Mouse (Mus musculus) hindbrain, embryonic 16.5 days (tissue): ENCODE data around the gene Actn4. TPM values are rescaled to one million over a fixed set of nuclear protein-coding genes. Genes with fewer than 3 reads are reported as not detected.

Experiments used
- ATAC-seq: fragments of 200-750 bp; cut with Nextera tagmentation; 2 replicates; pipeline ENCODE4 v1.8.0; 2017; ENCODE audit warnings: moderate TSS enrichment, moderate library complexity
- H3K27ac ChIP-seq: fragments of 300-500 bp; sonication (generic); 2 replicates; pipeline ENCODE4 v1.5.1; 2014; ENCODE audit warnings: low read depth, mild to moderate bottlenecking, control low read depth, low read length, moderate library complexity
- H3K27me3 ChIP-seq: fragments of 300-500 bp; sonication (generic); replicated peaks from 2 replicates; pipeline ENCODE4 v1.6.1; 2014; ENCODE audit warnings: low read length; ENCODE audit not compliant: control insufficient read depth, insufficient read depth
- H3K36me3 ChIP-seq: fragments of 300-500 bp; sonication (generic); 2 replicates; pipeline ENCODE4 v1.6.1; 2014; ENCODE audit warnings: mild to moderate bottlenecking, low read length, moderate library complexity, mixed read lengths; ENCODE audit not compliant: control insufficient read depth, insufficient read depth
- H3K4me1 ChIP-seq: fragments of 300-500 bp; sonication (generic); 2 replicates; pipeline ENCODE4 v1.6.1; 2014; ENCODE audit warnings: low read depth, low read length; ENCODE audit not compliant: control insufficient read depth, insufficient read depth
- H3K4me2 ChIP-seq: fragments of 300-500 bp; sonication (generic); 2 replicates; pipeline ENCODE4 v1.6.1; 2014; ENCODE audit warnings: mild to moderate bottlenecking, low read length, control low read depth, moderate library complexity
- H3K4me3 ChIP-seq: fragments of 300-500 bp; sonication (generic); 2 replicates; pipeline ENCODE4 v1.5.1; 2014; ENCODE audit warnings: mild to moderate bottlenecking, low read length, control low read depth, moderate library complexity
- H3K9ac ChIP-seq: fragments of 300-500 bp; sonication (generic); 2 replicates; pipeline ENCODE4 v1.6.1; 2014; ENCODE audit warnings: low read depth, mild to moderate bottlenecking, control low read depth, low read length, moderate library complexity
- H3K9me3 ChIP-seq: fragments of 300-500 bp; sonication (generic); 2 replicates; pipeline ENCODE4 v1.6.1; 2014; ENCODE audit warnings: mild to moderate bottlenecking, low read length, moderate library complexity; ENCODE audit not compliant: control insufficient read depth
- WGBS: fragments of 180-500 bp; shearing (Covaris S2); extraction: QIAGEN DNeasy Blood & Tissue Kit; methylation state at CpG from one replicate; pipeline ENCODE4 v1.1.7; 2014; 5-methylcytosine and 5-hydroxymethylcytosine counted together
- polyA plus RNA-seq: library from polyadenylated mRNA; unstranded; fragments of >200 nt; fragmentation: Nextera tagmentation; extraction: Ambion mirVana; gene quantifications from 2 replicates; pipeline ENCODE4 v1.2.1, GENCODE M21; 2015

Gene Actn4
- polyA plus RNA-seq, 1 experiment from 2014 or later, result 146 TPM

DNA sequence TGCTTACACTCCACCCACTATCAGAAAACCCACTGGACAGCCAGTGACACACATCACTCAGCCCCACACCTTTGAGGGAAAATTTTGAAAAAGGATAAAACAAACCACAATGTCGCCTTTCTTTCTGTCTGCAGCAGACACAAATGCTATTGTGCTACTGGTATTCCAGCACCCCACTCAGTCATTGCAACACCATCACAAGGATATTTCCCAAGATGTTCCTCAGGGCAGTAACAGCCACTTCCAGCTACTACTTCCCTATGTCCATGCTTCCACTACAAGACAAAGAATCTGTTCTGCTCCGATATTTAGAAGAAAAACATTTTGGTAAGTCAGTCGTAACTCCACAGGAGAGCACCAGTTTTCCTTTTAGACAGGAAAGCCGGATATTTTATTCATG lies 7.4 kb downstream of the Actn4 start:
- Histone ChIP-seq H3K4me2 (no peak overlapping the region), H3K27me3 (no peaks in the 10 kb centered on the region), H3K36me3 (no peaks in the 10 kb centered on the region), H3K9ac (no peak overlapping the region), H3K9me3 (no peaks in the 10 kb centered on the region), H3K4me3 (no peak overlapping the region), H3K27ac (no peak overlapping the region), H3K4me1 (peaks cover 17% of the 10 kb centered on the region)
- WGBS, result 70% methylated on average over 4 of the region's 4 CpGs
- no peak for ATAC-seq

DNA sequence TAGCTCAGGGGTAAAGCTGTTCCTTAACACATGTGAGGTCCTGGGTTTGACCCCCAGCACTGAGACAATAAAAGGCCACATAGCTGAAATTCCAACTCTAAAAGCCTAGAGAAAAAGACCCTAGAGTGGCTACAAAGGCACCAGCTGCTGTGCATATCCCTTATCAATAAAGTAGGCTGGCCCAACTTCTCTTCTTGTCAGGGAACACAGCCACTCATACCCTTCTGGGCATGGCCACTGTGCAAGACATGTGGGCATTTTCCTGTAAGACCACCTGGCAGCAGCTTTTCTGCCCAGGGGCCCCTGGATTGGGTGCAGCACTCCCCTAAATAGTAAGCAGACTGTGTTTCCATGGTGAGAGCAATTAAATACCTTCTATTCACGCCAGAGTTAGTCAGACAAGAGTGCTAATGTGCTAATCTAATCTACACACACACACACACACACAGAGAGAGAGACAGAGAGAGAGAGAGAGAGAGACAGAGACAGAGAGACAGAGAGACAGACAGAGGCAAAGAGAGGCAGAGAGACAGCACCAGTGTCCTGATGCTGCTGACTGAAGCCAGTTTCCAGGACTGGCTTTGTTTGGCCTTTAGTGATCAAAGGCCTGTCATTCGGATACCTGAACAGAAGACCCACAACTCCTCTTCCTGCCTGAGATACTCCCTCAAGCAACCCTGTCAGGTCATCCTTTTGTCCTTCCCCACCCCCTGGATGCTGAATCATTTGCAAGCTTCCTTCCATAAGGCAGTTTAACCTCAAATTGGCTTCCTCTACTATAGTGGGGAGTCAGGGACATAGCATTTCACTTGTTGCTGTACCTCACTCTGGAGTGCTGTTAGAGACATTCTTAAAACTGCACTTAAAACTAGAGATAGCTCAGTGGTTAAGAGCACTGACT lies 8.4 kb downstream of the Actn4 start:
- Histone ChIP-seq H3K36me3 (no peaks in the 10 kb centered on the region), H3K27ac (peak overlapping the region; percentile 26), H3K9me3 (no peaks in the 10 kb centered on the region), H3K4me1 (peaks cover 7% of the 10 kb centered on the region), H3K4me3 (no peak overlapping the region), H3K9ac (no peak overlapping the region), H3K27me3 (no peaks in the 10 kb centered on the region), H3K4me2 (no peak overlapping the region)
- 9% methylated on average over 2 of the region's 2 CpGs for WGBS
- ATAC-seq, result peak; percentile 46

DNA sequence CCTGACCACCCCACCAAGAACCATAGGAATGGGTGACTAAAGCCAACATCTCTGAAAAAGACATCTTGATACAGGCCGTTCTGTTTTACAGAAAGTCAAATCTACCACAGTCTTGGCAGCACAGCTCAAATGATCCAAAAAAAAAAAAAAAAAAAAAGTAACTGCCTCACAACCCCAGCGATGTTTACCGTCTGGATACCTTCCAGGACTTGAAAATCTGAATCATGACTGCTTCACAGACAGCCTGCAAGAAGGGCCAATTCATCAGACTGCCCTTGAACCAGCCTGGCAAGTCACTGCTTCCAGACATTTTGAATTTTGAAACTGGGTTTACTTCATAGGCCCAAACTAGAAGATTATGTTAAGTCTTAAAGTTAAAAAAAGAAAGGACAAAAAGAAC lies 9.4 kb downstream of the Actn4 start:
- no peak overlapping the region for H3K27ac ChIP-seq
- peaks cover 7% of the 10 kb centered on the region for H3K4me1 ChIP-seq

DNA sequence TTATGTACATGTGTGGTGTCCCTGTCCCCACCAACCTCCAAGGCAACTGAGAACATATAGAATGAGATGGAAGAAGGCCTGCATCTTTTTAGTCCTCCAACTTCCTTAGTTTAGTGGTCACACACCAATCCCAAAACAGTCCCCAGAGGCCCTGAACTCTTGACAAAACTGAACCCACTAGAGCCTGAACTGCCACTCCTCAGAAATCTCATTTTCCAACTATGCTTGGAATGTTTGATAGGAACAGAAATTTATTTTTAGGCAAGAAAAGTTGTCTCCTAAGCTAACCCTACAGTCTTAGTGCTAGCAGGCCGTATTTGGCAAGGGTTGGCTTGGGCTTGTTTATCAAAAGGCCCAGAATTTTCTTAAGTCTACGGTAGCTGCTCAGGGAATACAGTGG lies 10.4 kb downstream of the Actn4 start:
- H3K4me2 ChIP-seq, result no peak overlapping the region
- no peaks in the 10 kb centered on the region for H3K36me3 ChIP-seq
- H3K4me3 ChIP-seq, result no peak overlapping the region
- no peak for ATAC-seq
- H3K27ac ChIP-seq, result no peak overlapping the region
- H3K9me3 ChIP-seq, result no peaks in the 10 kb centered on the region
- peaks cover 7% of the 10 kb centered on the region for H3K4me1 ChIP-seq
- no peaks in the 10 kb centered on the region for H3K27me3 ChIP-seq
- WGBS, result 88% methylated on average over 2 of the region's 2 CpGs
- no peak overlapping the region for H3K9ac ChIP-seq

More for the DNA sequence above, 9.4 kb downstream of the Actn4 start:
- Histone ChIP-seq H3K9ac (no peak overlapping the region), H3K9me3 (no peaks in the 10 kb centered on the region), H3K27me3 (no peaks in the 10 kb centered on the region), H3K4me2 (no peak overlapping the region), H3K36me3 (no peaks in the 10 kb centered on the region), H3K4me3 (no peak overlapping the region)
- no peak for ATAC-seq
- 36% methylated on average over 3 of the region's 3 CpGs for WGBS

DNA sequence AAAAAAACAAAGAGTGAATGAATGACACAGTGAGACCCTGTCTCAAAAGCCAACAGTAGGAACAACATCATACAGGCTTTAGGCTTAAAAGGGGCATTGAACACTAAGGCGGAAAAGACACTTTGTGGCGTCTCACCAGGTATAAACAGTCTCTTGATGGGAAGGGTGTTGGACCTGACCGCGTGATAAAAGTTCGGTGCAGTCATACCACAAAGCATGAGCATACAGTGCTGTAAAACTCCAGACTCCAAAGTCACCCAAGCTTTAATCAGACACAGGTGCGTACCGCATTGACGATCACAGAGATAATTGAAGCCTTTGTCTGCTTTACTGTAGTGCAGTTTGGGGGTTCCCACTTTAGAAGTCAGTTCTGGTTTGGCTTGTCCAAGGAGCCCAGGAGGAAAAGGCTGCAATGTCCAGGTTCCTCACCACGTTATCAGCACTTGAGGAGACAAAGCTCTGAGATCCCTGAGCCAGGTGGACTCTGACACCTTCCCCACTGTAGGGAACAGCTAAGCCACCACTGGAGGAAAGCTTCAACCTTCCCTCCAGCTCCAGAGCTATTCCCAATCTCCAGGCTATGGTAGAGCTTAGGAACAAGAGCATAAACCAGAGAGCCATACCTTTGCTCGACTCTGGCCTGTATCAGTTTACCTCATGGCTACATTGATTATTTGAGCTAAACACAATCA lies 11.6 kb downstream of the Actn4 start:
- 92% methylated on average over 10 of the region's 10 CpGs for whole genome bisulfite sequencing
- H3K4me2 ChIP-seq, result no peak overlapping the region
- H3K9me3 ChIP-seq, result no peaks in the 10 kb centered on the region
- no peaks in the 10 kb centered on the region for H3K36me3 ChIP-seq
- H3K27me3 ChIP-seq, result no peaks in the 10 kb centered on the region
- H3K9ac ChIP-seq, result no peak overlapping the region
- no peak for ATAC-seq
- H3K27ac ChIP-seq, result no peak overlapping the region
- no peak overlapping the region for H3K4me3 ChIP-seq
- peaks cover 7% of the 10 kb centered on the region for H3K4me1 ChIP-seq

DNA sequence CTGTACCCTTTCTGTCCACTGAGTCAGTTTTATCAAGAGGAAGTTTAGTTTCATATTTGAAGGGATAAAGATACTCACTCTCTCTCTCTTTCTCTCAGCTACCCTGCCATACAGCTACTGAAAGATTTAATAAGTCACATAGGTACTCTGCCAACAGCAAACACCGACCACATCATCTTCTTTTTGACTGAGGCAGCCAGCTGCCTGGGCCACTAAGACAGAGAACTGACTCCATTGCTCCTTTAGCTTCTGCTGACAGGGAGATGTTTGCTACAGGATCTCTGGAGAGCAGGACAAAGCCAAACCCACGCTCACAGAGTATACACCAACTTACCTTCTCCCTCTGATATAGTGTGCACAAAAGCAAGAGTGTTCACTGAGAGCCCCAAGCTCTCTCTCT lies 12.8 kb downstream of the Actn4 start:
- WGBS, result 84% methylated on average over 2 of the region's 2 CpGs
- H3K4me1 ChIP-seq, result peaks cover 7% of the 10 kb centered on the region

DNA sequence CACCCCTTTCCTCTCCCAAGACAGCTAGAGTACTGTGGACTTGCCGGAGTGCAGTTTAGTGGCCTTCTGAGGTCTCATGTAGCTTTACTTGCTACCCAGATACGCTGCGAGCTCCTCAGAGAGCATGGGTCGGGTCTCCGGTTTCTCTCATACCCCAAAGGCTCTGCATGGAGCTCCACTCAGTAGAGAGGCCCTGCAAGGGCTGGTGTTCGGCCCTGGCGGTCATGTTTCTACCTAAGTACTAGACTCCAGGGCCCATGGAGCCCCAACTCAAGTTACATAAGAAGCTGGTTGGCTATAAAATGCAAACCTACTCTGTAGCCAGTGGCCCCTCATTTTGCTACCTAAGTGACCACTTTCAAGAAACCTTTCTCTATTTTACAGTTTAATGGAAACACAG lies 13.4 kb downstream of the Actn4 start:
- Histone ChIP-seq H3K36me3 (no peaks in the 10 kb centered on the region), H3K4me3 (no peak overlapping the region), H3K4me2 (no peak overlapping the region), H3K9ac (no peak overlapping the region), H3K27ac (no peak overlapping the region), H3K27me3 (no peaks in the 10 kb centered on the region), H3K4me1 (peaks cover 6% of the 10 kb centered on the region), H3K9me3 (no peaks in the 10 kb centered on the region)
- WGBS, result 95% methylated on average over 7 of the region's 7 CpGs
- no peak for ATAC-seq

More for the DNA sequence above, 12.8 kb downstream of the Actn4 start:
- Histone ChIP-seq H3K9ac (no peak overlapping the region), H3K4me2 (no peak overlapping the region), H3K36me3 (no peaks in the 10 kb centered on the region), H3K4me3 (no peak overlapping the region), H3K27me3 (no peaks in the 10 kb centered on the region), H3K9me3 (no peaks in the 10 kb centered on the region), H3K27ac (no peak overlapping the region)
- ATAC-seq, result no peak

DNA sequence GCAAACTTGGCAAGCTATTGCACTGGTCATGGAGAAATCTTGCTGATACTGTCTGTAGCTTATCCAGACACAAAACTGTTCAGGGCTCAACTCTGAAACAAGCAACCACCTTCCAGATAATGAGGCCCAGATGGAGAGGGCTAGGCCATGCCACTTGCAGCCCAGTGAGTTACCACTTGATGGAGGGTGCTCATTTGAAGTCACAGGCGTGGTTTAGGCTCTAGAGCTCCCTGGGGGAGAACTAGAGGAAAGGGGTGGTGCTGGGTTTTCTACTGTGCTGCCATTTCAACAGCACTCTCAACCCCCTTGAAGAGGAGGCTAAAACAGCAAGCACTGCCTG lies 15.9 kb downstream of the Actn4 start:
- ATAC-seq, result no peak
- WGBS, result 59% methylated on average over 1 of the region's 1 CpGs
- H3K9me3 ChIP-seq, result no peaks in the 10 kb centered on the region
- H3K4me1 ChIP-seq, result no peaks in the 10 kb centered on the region
- H3K4me3 ChIP-seq, result no peak overlapping the region
- no peaks in the 10 kb centered on the region for H3K27me3 ChIP-seq
- H3K36me3 ChIP-seq, result no peaks in the 10 kb centered on the region
- no peak overlapping the region for H3K9ac ChIP-seq
- no peak overlapping the region for H3K27ac ChIP-seq
- no peak overlapping the region for H3K4me2 ChIP-seq

DNA sequence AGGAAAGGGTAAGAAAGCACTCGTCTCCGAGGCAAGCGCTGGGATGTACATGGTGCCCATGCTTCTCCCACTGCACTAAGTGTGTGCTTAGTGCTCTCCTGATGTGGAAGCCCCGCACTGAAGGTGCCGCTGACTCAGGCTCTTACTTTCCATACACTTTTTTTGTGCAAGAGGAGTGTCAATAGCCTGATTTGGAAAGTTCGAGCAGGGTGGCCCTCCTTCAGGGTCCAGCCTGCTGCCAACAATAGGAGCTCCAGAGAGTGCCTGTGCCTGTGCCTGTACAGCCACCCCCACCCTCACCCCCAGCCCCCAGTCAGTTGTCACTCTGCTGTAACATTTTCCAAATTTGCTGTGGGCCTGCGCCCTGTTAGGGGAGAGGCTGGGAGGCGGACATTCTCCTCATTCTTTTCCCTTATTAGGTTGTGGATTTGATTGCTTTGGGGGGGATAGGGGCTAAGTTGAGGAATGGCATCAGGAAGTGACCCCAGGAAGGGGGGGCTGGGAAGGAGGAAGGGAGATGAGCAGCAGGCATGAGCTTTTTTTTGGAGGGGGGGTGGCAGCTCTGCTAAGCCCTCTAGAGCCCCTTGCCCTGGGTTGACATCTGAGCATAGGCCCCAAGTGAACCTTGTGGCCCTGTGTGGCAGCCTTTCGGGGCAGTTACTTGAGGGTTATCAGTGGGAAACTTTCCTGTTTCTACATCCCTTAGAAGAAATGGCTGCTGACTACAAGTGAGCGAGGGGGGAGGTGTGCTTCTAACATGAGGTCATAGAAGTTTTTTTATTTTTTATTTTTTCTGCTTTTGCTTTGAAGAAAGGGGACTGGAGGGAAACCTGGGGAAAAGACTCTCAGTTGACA lies 16.5 kb downstream of the Actn4 start:
- H3K27me3 ChIP-seq, result no peaks in the 10 kb centered on the region
- no peak for ATAC-seq
- no peak overlapping the region for H3K4me3 ChIP-seq
- H3K9ac ChIP-seq, result no peak overlapping the region
- H3K9me3 ChIP-seq, result no peaks in the 10 kb centered on the region
- no peaks in the 10 kb centered on the region for H3K4me1 ChIP-seq
- 51% methylated on average over 10 of the region's 10 CpGs for WGBS
- H3K4me2 ChIP-seq, result no peak overlapping the region
- peak overlapping the region; percentile 31 for H3K27ac ChIP-seq
- no peaks in the 10 kb centered on the region for H3K36me3 ChIP-seq
